Mouse (Mus musculus) MEL-GATA-1-ER (cell line): ENCODE results near the gene Ear6.
"Not testable (repeated sequence)": the region's sequence is repeated elsewhere in the genome, so short reads cannot be mapped to it uniquely, and the experiment has no call there.

Experiments
- DNase-seq: peaks from one replicate; pipeline ENCODE4 v3.0.0-alpha.2; 2012; ENCODE audit warnings: low read depth; ENCODE audit errors: extremely low read depth

Gene Ear6

DNA sequence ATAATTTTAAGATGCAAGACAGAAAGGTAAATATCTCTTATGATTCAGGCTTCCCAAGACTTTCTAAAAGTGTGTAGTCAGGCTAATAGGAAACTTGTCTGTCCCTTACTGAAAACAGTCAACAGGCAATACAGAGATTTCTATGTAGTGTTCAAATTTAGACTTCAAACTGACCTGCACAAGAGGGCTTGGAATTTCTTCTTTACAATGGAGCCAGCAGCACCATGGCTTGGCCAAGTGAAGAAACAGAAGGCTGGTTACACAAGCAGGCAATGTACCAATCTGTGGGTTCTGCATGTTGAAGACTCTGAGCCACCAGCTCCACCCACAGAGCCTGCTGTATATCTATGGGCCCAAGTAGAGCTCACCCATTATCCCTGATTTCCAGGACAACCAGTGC, at the start of gene Ear6:
Gene Ear6, plus strand, starts transcription at position 301 of the 400 bp plus-strand sequence.
- DNase-seq, result no peak

DNA sequence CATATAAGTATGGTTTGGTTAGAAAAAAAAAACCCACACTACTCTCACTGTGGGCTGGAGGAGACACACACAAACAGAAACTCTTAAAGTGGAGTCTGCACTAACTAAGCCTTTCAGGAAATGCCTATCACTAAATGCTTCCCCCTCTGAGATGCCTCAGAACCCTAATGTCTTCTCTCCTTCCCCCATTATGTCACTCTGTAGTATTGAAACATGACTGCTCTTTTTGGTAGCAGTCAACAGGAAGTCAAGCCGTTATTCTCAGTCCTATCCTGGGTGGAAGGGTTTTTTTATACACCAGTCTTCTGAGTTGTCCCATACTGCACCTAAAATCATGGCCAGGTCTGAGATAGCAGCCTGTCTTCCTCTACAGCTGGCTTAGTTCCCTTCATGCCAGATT, 26.9 kb upstream of the Ear6 start:
- DNase-seq, result no peak

DNA sequence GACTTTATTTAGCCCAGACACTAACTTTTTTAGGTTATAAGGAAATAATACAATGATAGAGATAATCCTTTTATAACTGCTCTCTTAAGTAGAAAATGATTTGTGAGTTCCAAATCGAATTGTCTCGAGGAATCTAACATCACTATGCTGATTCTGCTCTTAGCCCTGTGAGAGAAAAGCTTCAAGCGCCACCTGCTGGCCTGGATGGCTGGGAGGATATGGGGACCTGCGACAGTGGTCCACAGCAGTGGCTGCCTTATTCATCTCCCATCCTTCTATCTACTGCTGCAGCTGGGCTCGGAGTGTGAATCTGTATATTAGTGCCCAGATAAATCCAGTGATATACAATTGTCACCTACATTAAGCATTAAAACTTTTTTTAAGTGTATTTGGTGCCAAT, 25.7 kb upstream of the Ear6 start:
- not testable (repeated sequence) for DNase-seq

DNA sequence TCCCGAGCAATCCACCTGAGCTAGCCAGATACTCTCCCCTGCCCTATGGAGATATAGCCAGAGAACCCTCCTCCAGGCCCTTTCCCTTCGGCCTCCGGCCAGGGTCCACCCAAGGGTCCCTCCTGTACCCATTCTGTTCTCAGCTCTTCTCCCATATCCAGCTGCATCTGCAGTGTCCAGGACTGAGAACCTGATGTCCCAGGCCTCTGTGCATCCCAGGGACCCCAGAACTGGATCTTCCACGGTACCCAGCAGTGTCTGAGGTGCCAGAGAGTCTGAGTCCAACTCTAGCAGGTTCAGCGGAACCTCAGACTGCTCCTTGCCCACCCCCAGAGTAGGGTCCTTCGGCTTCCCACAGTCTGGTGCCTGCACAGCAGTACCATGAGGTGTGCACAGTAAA, 24.3 kb upstream of the Ear6 start:
- no peak for DNase-seq

DNA sequence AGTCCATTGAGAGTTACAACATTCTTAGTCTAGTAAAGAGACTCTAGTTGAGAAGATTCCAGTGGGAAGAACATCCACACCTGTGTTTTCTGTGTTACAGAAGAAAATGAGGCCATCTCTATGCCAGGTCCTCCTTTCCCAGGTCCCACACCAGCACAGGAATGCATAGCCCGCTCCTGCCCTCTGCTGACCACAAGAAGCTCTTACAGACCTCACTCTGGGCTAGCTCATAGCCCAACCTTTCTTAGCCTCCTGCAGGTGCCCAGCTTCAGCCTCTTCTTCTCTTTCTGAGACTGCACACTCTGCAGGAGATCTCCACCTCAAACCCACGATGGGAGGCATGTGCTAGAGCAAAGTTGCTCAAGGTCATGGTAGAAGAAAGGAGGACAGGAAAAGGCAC, 15.0 kb upstream of the Ear6 start:
- DNase-seq, result not testable (repeated sequence)

DNA sequence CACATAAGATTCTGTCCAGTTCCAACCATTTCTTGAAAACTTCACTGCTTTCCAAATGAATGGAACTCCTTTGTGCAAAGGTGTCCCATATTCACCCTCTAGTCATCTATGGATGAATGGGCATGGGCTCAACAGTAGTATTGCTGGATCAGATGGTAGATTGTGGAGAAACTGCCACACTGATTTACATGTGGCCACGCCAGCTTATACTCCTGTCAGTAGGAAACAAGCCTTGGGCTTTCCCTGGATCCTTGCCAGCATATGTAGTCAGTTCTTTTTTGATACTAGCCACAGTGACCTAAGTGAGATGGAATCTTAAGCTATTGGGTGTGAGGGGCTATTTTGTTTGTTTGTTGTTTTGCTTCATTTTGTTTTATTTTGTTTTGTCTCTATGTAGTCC, 11.2 kb upstream of the Ear6 start:
- DNase-seq, result no peak

DNA sequence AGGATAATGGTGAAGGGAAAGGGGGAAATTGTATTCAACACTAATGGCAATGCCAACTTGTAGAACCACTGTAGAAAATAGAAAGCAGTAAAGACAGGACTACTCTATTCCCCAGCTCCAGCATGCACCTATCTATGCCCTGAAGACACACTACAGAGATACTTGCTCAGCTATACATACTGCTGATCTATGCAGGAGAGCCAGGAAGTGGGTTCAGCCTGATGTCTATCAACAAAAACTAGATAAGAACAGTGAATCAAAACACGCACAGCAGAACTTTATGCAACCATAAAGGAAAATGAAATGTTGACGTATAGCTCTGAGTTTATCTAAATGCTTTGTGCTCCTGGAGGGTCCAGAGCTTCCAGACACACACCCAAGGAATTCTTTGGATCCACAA, 10.7 kb upstream of the Ear6 start:
- DNase-seq, result no peak

DNA sequence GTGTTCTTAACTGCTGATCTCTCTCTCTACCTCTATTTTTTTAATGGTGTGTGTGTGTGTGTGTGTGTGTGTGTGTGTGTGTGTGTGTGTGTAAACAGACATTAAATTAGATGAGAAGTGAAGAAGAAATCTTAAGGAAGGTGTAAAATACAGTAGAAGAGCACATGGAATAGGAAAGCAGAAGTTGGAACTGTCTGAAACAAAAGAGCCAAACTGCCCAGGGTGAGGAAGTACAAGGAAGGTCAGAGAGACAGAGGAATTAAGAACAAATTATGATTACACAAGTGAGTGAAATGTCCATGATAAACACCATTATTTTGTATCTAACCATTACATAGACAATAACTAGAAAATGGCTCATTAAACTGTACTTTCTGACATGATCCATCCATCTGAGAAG, 9.6 kb upstream of the Ear6 start:
- no peak for DNase-seq

DNA sequence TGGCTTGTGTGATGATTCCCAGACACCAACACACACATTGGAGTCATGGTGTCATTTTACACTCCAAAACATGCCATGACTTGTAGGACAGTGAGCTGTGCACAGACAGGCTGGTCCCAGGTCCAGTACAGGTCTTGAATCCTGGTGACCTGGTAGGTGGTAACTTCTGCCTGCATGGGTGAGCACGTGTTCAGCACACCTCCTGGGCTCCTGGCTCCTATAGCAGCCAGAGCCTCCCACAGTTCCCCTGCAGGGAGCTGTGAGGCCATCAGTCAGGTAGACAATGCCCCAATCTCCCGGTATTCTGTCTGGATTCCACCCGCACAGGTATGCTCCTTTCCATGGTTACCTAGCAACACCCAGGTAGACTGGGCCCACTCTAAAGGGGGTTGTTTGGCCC, 6.9 kb upstream of the Ear6 start:
- DNase-seq, result no peak

DNA sequence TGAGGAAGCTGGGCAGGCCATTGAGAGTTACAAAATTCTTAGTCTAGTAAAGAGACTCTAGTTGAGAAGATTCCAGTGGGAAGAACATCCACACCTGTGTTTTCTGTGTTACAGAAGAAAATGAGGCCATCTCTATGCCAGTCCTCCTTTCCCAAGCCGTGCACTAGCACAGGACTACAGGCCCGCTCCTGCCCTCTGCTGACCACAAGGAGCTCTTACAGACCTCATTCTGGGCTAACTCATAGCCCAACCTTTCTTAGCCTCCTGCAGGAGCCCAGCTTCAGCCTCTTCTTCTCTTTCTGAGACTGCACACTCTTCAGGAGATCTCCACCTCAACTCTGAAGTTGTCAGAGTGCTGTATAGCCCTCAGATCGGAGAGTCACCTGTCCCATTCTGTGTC, 2.5 kb upstream of the Ear6 start:
- DNase-seq, result not testable (repeated sequence)

DNA sequence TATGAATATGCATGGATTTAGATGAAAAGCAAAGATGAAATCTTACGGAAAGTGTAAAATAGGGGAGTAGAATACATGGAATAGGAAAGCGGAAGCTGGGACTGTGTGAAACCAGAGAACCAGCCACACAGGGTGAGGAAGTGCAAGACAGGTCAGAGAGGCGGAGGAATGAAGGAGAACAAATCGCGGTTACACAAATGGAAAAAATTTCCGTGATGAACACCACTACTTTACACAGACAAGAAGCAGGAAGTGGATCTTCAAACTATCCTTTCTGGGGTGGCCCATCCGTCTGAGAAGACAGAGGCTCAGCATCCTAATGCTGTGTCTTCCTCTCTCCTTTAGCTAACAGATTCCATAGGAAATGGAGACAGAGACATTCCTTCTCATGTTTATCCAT, 1.8 kb downstream of the Ear6 start:
- not testable (repeated sequence) for DNase-seq

DNA sequence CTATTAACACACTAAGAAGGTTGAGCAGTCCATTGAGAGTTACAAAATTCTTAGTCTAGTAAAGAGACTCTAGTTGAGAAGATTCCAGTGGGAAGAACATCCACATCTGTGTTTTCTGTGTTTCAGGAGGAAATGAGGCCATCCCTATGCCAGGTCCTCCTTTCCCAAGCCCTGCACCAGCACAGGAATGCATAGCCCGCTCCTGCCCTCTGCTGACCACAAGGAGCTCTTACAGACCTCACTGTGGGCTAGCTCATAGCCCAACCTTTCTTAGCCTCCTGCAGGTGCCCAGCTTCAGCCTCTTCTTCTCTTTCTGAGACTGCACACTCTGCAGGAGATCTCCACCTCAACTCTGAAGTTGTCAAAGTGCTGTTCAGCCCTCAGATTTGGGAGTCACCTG, 10.1 kb downstream of the Ear6 start:
- not testable (repeated sequence) for DNase-seq

DNA sequence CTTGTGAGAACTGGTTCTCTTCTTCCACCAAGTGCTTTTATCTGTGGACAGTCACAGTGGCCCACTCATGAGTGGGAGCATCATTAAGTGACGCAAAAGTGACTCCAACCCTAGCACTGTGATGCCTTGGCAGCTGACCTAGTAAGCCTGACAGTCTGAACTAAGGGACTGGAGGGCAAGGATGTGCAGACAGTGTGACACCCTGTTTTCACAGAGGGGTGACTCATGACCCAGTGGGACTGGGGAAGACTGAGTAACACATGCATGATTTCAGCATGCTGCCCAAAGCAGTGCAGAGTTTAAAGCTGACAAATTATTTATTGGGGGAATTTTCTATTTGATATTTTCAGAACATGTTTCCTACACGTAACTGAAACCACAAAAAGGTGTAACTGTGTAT, 17.3 kb downstream of the Ear6 start:
- no peak for DNase-seq

DNA sequence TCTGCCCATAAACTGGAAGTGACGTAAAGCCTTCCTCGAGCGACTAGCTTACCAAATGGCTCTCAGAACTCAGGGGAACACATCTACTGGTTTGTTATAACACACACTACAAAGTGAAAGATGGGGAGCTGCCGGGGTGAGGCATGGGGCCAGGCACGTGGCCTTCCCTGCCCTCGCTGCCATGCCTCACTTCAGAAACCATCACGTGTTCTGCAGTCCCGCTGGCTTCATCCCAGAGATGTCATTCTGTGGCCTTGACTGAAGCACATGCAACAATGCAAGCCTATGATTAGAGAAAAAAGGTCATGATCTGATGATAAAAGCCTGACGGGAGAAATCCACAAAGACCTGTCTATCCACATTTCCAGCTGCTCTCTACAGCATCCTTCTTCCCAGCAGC, 18.2 kb downstream of the Ear6 start:
- no peak for DNase-seq

DNA sequence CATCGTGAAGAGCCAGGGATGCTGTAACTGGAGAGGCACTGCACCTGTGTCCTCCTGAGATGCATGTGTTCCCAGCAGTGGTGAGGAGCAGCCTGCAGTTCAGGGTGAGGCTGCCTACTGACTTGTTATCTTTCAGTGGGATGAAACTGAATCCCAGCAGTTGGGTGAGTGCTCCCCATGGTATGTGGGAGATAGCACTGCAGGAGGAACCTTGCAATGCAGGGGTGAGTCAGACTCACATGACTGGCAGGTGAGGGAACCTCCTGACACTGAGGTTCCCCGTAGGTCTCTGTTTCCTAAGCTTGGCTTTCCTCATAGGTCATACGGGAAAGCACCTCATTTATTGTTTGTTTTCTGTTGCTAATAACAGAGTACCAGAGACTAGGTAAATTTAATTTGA, 24.0 kb downstream of the Ear6 start:
- no peak for DNase-seq

DNA sequence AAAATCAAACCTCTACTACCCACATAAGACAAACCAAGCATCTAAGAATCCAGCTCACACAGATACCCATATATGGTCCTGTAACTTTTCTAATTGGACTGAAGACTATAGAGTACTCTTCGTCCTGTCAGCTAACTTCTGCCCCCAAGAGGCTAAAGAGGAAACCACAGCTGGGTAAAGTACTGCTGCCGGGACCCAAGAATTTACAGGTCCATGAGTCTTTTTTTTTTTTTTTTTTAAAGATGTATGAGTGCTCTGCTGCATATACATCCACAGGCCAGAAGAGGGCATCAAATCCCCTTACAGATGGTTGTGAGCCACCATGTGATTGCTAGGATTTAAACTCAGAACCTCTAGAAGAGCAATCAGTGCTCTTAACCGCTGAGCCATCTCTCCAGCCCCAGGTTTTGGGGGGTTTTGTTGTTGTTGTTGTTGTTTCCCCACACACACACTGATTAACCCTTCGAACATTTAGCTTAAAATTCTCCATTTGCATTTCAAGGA, 30.1 kb downstream of the Ear6 start:
- peak; percentile 78 for DNase-seq

DNA sequence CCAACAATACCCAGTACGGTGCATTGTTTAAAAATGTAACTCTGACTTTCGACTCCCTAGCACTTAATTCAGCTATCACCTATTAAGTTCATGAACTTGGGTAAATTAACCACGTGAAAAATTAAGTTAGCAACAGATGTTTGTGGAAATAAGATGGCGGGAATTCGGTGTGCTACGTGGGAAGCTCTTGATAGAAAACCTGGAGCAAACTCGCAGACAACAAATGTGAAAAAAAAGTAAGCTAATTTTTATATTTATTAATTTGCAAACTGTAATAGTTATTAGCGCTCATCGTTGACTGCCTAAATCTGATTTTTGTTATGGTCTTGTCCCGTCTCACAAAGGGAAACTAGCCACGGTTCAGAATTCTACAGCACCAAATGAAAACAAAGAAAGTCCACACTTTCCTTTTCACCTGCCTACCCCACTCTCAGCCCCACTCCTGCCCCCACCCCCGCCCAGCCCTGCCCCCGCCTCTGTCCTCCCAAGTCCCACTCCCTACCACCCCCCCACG, 30.6 kb downstream of the Ear6 start:
- DNase-seq, result no peak

DNA sequence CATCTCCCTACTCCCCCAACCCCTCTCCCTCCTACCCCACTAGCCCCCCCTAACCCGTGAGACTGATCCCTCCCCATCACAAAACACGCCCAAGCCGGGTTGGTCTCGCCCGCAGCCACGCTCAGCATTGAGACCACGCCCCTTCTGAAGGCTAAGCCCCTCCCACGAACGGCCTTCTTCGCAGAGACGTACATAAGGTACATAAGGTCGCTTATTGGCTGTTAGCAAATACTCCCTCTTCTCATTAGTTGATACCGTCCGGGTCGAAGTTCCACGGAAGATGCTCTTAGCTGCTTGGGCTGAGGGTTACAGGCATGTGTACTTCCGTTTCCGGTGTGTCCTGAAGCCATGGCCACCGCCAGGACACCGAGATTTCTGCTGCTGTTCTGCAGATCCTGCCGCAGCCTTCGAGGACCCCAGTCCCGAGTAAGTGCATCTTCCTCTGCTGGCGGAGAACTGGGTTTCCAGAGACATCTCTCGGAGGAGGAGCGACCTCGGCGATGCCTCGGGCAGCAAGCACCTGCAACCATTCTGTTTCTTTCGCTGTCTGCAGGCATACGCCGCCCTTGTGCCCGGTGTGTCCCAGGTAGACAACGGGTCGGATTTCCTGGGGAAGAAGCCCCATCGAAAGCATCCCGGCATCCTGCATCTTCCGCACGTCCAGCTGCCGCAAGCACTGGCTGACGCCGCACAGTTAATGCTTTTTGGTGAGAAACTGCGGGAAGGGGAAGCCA, 31.3 kb downstream of the Ear6 start, which contains the start of gene Mettl17:
Gene Mettl17, plus strand, starts transcription at position 245 of the 734 bp plus-strand sequence.
- DNase-seq, result peak; percentile 98

DNA sequence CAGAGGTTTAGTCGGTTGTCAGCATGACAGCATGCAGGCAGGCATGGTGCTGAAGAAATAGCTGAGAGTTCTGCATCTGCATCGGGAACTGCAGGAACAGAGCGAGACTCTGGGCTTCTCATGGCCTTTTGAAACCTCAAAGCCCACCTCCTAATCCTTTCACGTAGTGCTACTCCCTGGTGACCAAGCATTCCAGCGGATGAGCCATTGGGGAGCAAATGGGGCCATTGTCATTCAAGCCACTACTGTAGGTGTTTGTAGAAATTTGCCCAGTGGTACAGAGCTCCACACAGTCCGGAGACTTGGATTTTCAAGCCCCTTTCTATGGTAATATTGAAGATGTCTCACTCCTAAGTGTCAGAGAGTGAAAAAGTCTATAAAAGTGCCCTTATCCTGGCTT, 32.6 kb downstream of the Ear6 start:
- no peak for DNase-seq

DNA sequence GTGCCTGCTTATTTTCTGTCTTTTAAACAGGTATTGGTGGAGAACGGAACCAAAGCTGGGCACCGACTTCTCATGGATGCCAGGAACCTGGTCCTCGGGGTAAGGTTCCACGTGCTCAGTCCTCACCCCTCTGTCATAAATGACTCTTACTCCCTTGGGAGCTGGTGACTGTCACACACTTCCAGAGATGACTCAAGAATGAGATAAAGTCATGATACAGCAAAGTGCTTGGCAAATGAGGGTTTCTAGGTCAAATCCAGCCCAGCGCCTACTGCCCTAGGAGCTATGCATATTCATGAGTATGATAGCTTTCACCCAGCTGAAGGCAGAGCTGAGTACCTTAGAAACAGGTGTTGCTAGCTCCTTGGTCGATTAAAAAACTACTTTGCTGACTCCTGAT, 36.3 kb downstream of the Ear6 start:
- no peak for DNase-seq

DNA sequence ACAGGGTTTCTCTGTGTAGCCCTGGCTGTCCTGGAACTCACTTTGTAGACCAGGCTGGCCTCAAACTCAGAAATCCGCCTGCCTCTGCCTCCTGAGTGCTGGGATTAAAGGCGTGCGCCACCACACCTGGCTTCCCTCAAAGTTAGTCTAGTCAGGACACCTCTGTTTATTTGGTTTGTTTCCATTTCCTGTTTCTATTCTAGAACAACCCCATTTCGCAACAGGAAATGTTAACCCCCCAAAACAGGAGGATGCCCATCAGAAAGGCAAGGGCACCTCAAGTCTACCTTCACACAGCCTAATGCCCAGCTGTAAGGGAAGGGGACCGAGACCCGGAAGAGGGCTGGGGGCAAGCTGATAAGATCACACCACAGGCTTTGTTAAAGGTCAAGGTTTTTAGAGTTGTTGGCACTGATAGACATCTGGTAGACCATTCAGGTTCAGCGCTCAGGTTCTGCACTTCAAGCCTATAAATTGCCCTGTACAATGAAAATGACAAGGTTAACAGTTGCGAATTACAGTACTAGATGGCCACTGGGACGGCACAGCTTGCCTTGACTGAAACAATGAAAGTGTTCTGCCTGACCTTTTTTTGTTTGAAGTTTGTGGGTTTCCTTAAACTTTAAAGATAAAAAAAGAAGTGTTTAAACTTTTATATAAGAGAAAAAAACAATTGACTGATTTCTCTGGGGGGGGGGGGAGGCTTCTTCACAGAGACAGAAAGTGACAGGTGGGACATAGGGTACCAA, 38.9 kb downstream of the Ear6 start, which contains the start of gene Slc39a2:
Gene Slc39a2, plus strand, starts transcription at position 699 of the 749 bp plus-strand sequence.
- DNase-seq, result no peak

DNA sequence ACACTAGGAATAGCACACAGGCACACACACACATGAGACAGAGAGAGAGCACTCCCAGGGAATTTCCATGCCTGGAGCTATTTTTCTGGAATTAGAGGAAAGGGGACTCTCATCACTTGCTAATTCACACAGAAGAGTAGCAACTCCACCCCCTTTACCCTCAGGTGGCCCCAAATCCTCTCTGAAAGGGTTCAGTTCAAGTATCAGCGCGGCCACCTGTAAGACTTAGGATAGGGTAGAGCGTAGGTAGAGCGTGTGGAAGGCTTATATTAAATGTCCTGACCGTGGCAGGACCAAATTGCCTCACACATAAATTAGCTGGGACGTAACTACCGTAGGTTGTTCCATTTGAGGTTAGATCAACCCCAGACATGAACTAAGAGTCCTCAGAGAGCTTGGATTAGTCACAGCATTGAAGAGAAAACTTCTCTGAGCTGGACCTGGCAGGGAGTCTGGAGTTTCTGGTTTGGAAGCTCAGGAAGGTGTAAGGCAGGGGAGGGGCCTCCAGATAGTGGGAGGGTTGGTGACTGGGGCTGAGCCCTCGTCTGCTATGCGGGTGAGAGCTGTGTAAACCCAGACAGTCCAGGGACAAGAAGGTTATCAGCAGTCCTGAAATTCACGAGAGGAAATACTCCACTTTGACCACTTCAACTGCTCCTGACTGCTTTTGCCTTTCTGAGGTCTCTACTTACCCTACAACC, 39.7 kb downstream of the Ear6 start:
- no peak for DNase-seq
